Mouse (Mus musculus) CH12.LX (cell line): Measurements from ENCODE around the gene Myo18a. TPM values are rescaled to one million over a fixed set of nuclear protein-coding genes. Genes with fewer than 3 reads are reported as not detected.

Experiments used
- DNase-seq: peaks from one replicate; pipeline ENCODE4 v3.0.0-alpha.2; 2013; ENCODE audit errors: extremely low read depth
- H3K27ac ChIP-seq: 2 replicates; pipeline ENCODE4 v1.5.1; 2012; ENCODE audit warnings: low read depth, mild to moderate bottlenecking, control low read depth, moderate library complexity; ENCODE audit not compliant: insufficient read depth
- H3K27me3 ChIP-seq: replicated peaks from 2 replicates; pipeline ENCODE3; 2012; ENCODE audit warnings: inconsistent platforms
- H3K36me3 ChIP-seq, 2 experiments: replicated peaks in 1 of 2; 2 replicates each; pipeline versions ENCODE3 to v1.6.1; 2012; ENCODE audit warnings: inconsistent platforms in 1 of 2, low read length in 1 of 2, mild to moderate bottlenecking in 1 of 2, mixed read lengths in 1 of 2, moderate library complexity in 1 of 2; ENCODE audit not compliant: control insufficient read depth in 1 of 2, insufficient read depth in 1 of 2
- H3K4me1 ChIP-seq, 2 experiments: 2 replicates each; pipeline ENCODE4 v1.6.1; 2012; ENCODE audit warnings: inconsistent platforms in 1 of 2, moderate library complexity in 1 of 2; ENCODE audit not compliant: insufficient read depth in 2 of 2, control insufficient read depth in 1 of 2
- H3K4me2 ChIP-seq: 2 replicates; pipeline ENCODE4 v1.6.1; 2012; ENCODE audit warnings: low read depth, mild to moderate bottlenecking, control low read depth; ENCODE audit not compliant: poor library complexity, insufficient read depth, severe bottlenecking
- H3K4me3 ChIP-seq, 3 experiments: fragments of 150-350 bp in 1 of 3; sonication (generic) in 1 of 3; replicated peaks in 1 of 3; 2 replicates each; pipeline versions ENCODE3 to v1.5.1; 2011 to 2012; ENCODE audit warnings: low read depth in 2 of 3, low read length in 2 of 3, mild to moderate bottlenecking in 2 of 3, moderate library complexity in 2 of 3, control low read depth in 1 of 3, improper control_type of control experiment in 1 of 3, inconsistent platforms in 1 of 3, mixed read lengths in 1 of 3; ENCODE audit not compliant: poor library complexity in 1 of 3
- H3K79me2 ChIP-seq: replicated peaks from 2 replicates; pipeline ENCODE4 v1.6.1; 2012; ENCODE audit warnings: mild to moderate bottlenecking, moderate library complexity; ENCODE audit not compliant: control insufficient read depth, poor library complexity, insufficient read depth, severe bottlenecking; ENCODE audit errors: extremely low read depth
- H3K9ac ChIP-seq: 2 replicates; pipeline ENCODE4 v1.6.1; 2012; ENCODE audit warnings: low read depth, mild to moderate bottlenecking, control low read depth, moderate library complexity; ENCODE audit not compliant: insufficient read depth
- H3K9me3 ChIP-seq: replicated peaks from 2 replicates; pipeline ENCODE3; 2012; ENCODE audit warnings: low read length, inconsistent platforms, mixed read lengths
- BHLHE40 ChIP-seq: IDR thresholded peaks from 2 replicates; pipeline ENCODE4 v1.6.1; 2011; ENCODE audit warnings: mild to moderate bottlenecking, low read depth, low read length, improper control_type of control experiment
- CHD1 ChIP-seq: IDR thresholded peaks from 2 replicates; pipeline ENCODE4 v1.6.1; 2012; ENCODE audit warnings: low read depth, low read length, improper control_type of control experiment, inconsistent platforms
- CHD2 ChIP-seq: IDR thresholded peaks from 2 replicates; pipeline ENCODE4 v1.6.1; 2011; ENCODE audit warnings: low read length, improper control_type of control experiment
- CTCF ChIP-seq, 2 experiments: IDR thresholded peaks in 1 of 2; conservative IDR thresholded peaks in 1 of 2; 2 replicates each; pipeline ENCODE4 v1.5.1; 2011 to 2012; ENCODE audit warnings: low read depth in 2 of 2, low read length in 2 of 2, improper control_type of control experiment in 1 of 2, inconsistent platforms in 1 of 2, mild to moderate bottlenecking in 1 of 2, moderate library complexity in 1 of 2
- E2F4 ChIP-seq: IDR thresholded peaks from 2 replicates; pipeline ENCODE4 v1.6.1; 2011; ENCODE audit warnings: low read depth, low read length, improper control_type of control experiment; ENCODE audit not compliant: insufficient replicate concordance
- ELF1 ChIP-seq: IDR thresholded peaks from 2 replicates; pipeline ENCODE4 v1.6.1; 2014; ENCODE audit warnings: low read depth, mild to moderate bottlenecking, inconsistent platforms, low read length, improper control_type of control experiment
- EP300 ChIP-seq: IDR thresholded peaks from 2 replicates; pipeline ENCODE4 v1.6.1; 2011; ENCODE audit warnings: low read length, improper control_type of control experiment
- ETS1 ChIP-seq: conservative IDR thresholded peaks from 2 replicates; pipeline ENCODE4 v1.6.1; 2012; ENCODE audit warnings: low read depth, mild to moderate bottlenecking, inconsistent platforms, low read length, improper control_type of control experiment, moderate library complexity
- GABPA ChIP-seq: IDR thresholded peaks from 2 replicates; pipeline ENCODE4 v1.6.1; 2012; ENCODE audit warnings: low read depth, low read length, improper control_type of control experiment, inconsistent platforms; ENCODE audit not compliant: insufficient replicate concordance
- HCFC1 ChIP-seq: IDR thresholded peaks from 2 replicates; pipeline ENCODE4 v1.6.1; 2012; ENCODE audit warnings: low read depth, mild to moderate bottlenecking, inconsistent platforms, low read length, improper control_type of control experiment
- IRF4 ChIP-seq: IDR thresholded peaks from 2 replicates; pipeline ENCODE4 v1.6.1; 2014; ENCODE audit warnings: low read depth, mild to moderate bottlenecking, inconsistent platforms, low read length, improper control_type of control experiment
- JUN ChIP-seq: IDR thresholded peaks from 2 replicates; pipeline ENCODE4 v1.6.1; 2011; ENCODE audit warnings: low read depth, mild to moderate bottlenecking, low read length, improper control_type of control experiment, moderate library complexity; ENCODE audit not compliant: insufficient read depth
- JUND ChIP-seq: conservative IDR thresholded peaks from 2 replicates; pipeline ENCODE4 v1.6.1; 2011; ENCODE audit warnings: low read depth, low read length, improper control_type of control experiment
- KAT2A ChIP-seq: IDR thresholded peaks from 2 replicates; pipeline ENCODE4 v1.6.1; 2012; ENCODE audit warnings: low read length, improper control_type of control experiment, inconsistent platforms; ENCODE audit not compliant: insufficient replicate concordance
- MAFK ChIP-seq: IDR thresholded peaks from 2 replicates; pipeline ENCODE4 v1.6.1; 2011; ENCODE audit warnings: low read length, improper control_type of control experiment; ENCODE audit not compliant: insufficient replicate concordance
- MAX ChIP-seq: IDR thresholded peaks from 2 replicates; pipeline ENCODE4 v1.6.1; 2011; ENCODE audit warnings: low read length, improper control_type of control experiment
- MAZ ChIP-seq: IDR thresholded peaks from 2 replicates; pipeline ENCODE4 v1.6.1; 2012; ENCODE audit warnings: low read depth, mild to moderate bottlenecking, inconsistent platforms, low read length, improper control_type of control experiment, moderate library complexity
- MEF2A ChIP-seq: IDR thresholded peaks from 2 replicates; pipeline ENCODE4 v1.6.1; 2014; ENCODE audit warnings: low read depth, mild to moderate bottlenecking, inconsistent platforms, low read length, improper control_type of control experiment, borderline replicate concordance
- MXI1 ChIP-seq: IDR thresholded peaks from 2 replicates; pipeline ENCODE4 v1.6.1; 2011; ENCODE audit warnings: mild to moderate bottlenecking, low read depth, low read length, improper control_type of control experiment
- MYC ChIP-seq: IDR thresholded peaks from 2 replicates; pipeline ENCODE4 v1.6.1; 2011; ENCODE audit warnings: low read depth, mild to moderate bottlenecking, improper control_type of control experiment, low read length
- NELFE ChIP-seq: IDR thresholded peaks from 2 replicates; pipeline ENCODE4 v1.6.1; 2011; ENCODE audit warnings: low read depth, low read length, improper control_type of control experiment
- NRF1 ChIP-seq: IDR thresholded peaks from 2 replicates; pipeline ENCODE4 v1.6.1; 2014; ENCODE audit warnings: low read depth, mild to moderate bottlenecking, inconsistent platforms, low read length, improper control_type of control experiment, moderate library complexity
- PAX5 ChIP-seq: IDR thresholded peaks from 2 replicates; pipeline ENCODE4 v1.6.1; 2012; ENCODE audit warnings: low read length, inconsistent platforms, mixed read lengths
- POLR2A ChIP-seq: IDR thresholded peaks from 2 replicates; pipeline ENCODE4 v1.6.1; 2011; ENCODE audit warnings: low read depth, mild to moderate bottlenecking, improper control_type of control experiment, low read length
- POLR2AphosphoS2 ChIP-seq: IDR thresholded peaks from 2 replicates; pipeline ENCODE4 v1.6.1; 2011; ENCODE audit warnings: low read depth, low read length, improper control_type of control experiment
- RAD21 ChIP-seq: IDR thresholded peaks from 2 replicates; pipeline ENCODE4 v1.6.1; 2011; ENCODE audit warnings: low read depth, mild to moderate bottlenecking, low read length, improper control_type of control experiment, moderate library complexity
- RCOR1 ChIP-seq: conservative IDR thresholded peaks from 2 replicates; pipeline ENCODE4 v1.6.1; 2012; ENCODE audit warnings: low read depth, mild to moderate bottlenecking, inconsistent platforms, low read length, improper control_type of control experiment
- SIN3A ChIP-seq: IDR thresholded peaks from 2 replicates; pipeline ENCODE4 v1.6.1; 2012; ENCODE audit warnings: low read length, improper control_type of control experiment, inconsistent platforms
- SMC3 ChIP-seq: IDR thresholded peaks from 2 replicates; pipeline ENCODE4 v1.6.1; 2011; ENCODE audit warnings: low read depth, low read length, improper control_type of control experiment
- TBP ChIP-seq: conservative IDR thresholded peaks from 2 replicates; pipeline ENCODE4 v1.6.1; 2011; ENCODE audit warnings: low read depth, low read length, improper control_type of control experiment
- TCF12 ChIP-seq: IDR thresholded peaks from 2 replicates; pipeline ENCODE4 v1.6.1; 2014; ENCODE audit warnings: low read depth, mild to moderate bottlenecking, inconsistent platforms, low read length, improper control_type of control experiment
- UBTF ChIP-seq: IDR thresholded peaks from 2 replicates; pipeline ENCODE4 v1.6.1; 2012; ENCODE audit warnings: low read depth, mild to moderate bottlenecking, inconsistent platforms, low read length, improper control_type of control experiment, moderate library complexity
- USF1 ChIP-seq: IDR thresholded peaks from 2 replicates; pipeline ENCODE4 v1.6.1; 2014; ENCODE audit warnings: low read depth, mild to moderate bottlenecking, inconsistent platforms, low read length, improper control_type of control experiment
- USF2 ChIP-seq: conservative IDR thresholded peaks from 2 replicates; pipeline ENCODE4 v1.6.1; 2011; ENCODE audit warnings: low read depth, low read length, improper control_type of control experiment
- ZC3H11A ChIP-seq: IDR thresholded peaks from 2 replicates; pipeline ENCODE4 v1.6.1; 2012; ENCODE audit warnings: low read depth, mild to moderate bottlenecking, inconsistent platforms, low read length, improper control_type of control experiment
- ZKSCAN1 ChIP-seq: IDR thresholded peaks from 2 replicates; pipeline ENCODE4 v1.6.1; 2012; ENCODE audit warnings: low read depth, inconsistent platforms, low read length, improper control_type of control experiment, borderline replicate concordance
- ZMIZ1 ChIP-seq: IDR thresholded peaks from 2 replicates; pipeline ENCODE4 v1.6.1; 2012; ENCODE audit warnings: low read depth, mild to moderate bottlenecking, inconsistent platforms, low read length, improper control_type of control experiment
- ZNF384 ChIP-seq: IDR thresholded peaks from 2 replicates; pipeline ENCODE4 v1.6.1; 2012; ENCODE audit warnings: low read depth, low read length, improper control_type of control experiment, inconsistent platforms
- dilution Hi-C: fragments of 300-500 bp; cut with MboI; formaldehyde crosslinking; loops from 2 replicates; pipeline ENCODE4 v1.14.3; 2020; ENCODE audit warnings: low sequenced_read_pairs; ENCODE audit not compliant: extremely low pct_unique_long_range_greater_than_20kb, extremely low pct_ligation_motif_present
- in situ Hi-C: fragments of 300-500 bp; cut with MboI; formaldehyde crosslinking; loops from 3 replicates; pipeline ENCODE4 v1.14.3; 2019; ENCODE audit warnings: low sequenced_read_pairs, low pct_ligation_motif_present, low pct_unique_long_range_greater_than_20kb, mixed read lengths
- polyA plus RNA-seq: library from polyadenylated mRNA; unstranded; fragments of >175 nt; gene quantifications from 2 replicates; pipeline ENCODE4 v1.2.1, GENCODE M21; 2012; ENCODE audit warnings: low read depth; ENCODE audit not compliant: insufficient read length
- total RNA-seq, 2 experiments: library from RNA; depleted of rRNA; stranded (reverse); fragments of 300-350 nt in 1 of 2; fragments of >200 nt in 1 of 2; gene quantifications; 2 replicates each; pipeline ENCODE4 v1.2.3; 2012 to 2014

The Myo18a gene
- total and polyA plus RNA-seq, 3 experiments = 6.3 to 24.8 (median 16.8) TPM

DNA sequence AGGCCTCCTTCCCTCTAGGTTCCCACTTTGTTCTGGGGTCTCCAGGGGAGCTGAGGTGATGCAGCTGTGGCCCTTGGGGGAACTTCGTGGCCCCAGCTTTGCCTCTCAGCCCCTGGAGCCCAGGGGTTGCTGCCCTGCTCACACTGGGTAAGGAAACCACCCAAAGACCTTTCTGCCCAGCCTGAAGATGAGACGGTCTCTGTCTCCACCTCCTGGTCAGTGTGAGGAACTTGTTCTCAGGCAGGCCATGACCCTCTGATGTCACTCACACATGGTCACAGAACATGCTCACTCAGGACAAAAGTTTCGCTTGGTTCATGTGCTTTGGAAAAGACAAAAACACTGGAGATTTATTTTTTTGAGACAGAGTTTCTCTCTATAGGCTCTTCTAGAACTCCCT lies 53.0 kb downstream of the Myo18a start:
- in situ Hi-C loops (no loop called here), dilution Hi-C loops (no loop called here)
- H3K4me2 ChIP-seq = no peak overlapping the region
- H3K4me1 ChIP-seq = peaks cover 0 to 8% of the 10 kb centered on the region in 2 experiments; a peak in 2 of 4 replicates
- H3K79me2 ChIP-seq = no peaks in the 10 kb centered on the region
- no peak overlapping the region for H3K4me3 ChIP-seq
- H3K36me3 ChIP-seq = peaks cover 21 to 83% of the 10 kb centered on the region in 2 experiments
- H3K9ac ChIP-seq = no peak overlapping the region
- TF ChIP-seq MYC (peak; percentile 88), KAT2A (no peak), POLR2A (no peak), GABPA (no peak), USF1 (no peak; the same call in 1 of the 2 replicates), NELFE (peak; percentile 80; the same call in 1 of the 2 replicates), RCOR1 (no peak), UBTF (no peak), CHD2 (no peak), MAX (peak; percentile 88), E2F4 (peak; percentile 68; the same call in 1 of the 2 replicates), TCF12 (peak; percentile 48; the same call in 1 of the 2 replicates), ZNF384 (no peak), SIN3A (peak; percentile 85), EP300 (no peak; the same call in 1 of the 2 replicates), CTCF (conservative IDR thresholded peaks at IDR 0.05 in 1 of 2, IDR thresholded peaks at IDR 0.05 in 1 of 2; ENCODE audit: low read depth in 2 of 2, low read length in 2 of 2) (peak; percentile 90 to 99), MEF2A (peak; percentile 71; the same call in 1 of the 2 replicates), JUN (peak; percentile 46; the same call in 1 of the 2 replicates), IRF4 (peak; percentile 68; the same call in 1 of the 2 replicates), PAX5 (no peak), USF2 (no peak), ZC3H11A (peak; percentile 77), BHLHE40 (0 out of 2 replicates have a peak, but pooled peaks have one; percentile 28), NRF1 (peak; percentile 65), MAFK (peak; percentile 60; the same call in 1 of the 2 replicates), RAD21 (no peak; the same call in none of the 2 replicates), HCFC1 (no peak), ETS1 (no peak; the same call in 1 of the 2 replicates), ZMIZ1 (no peak), JUND (peak; percentile 72; the same call in 1 of the 2 replicates), POLR2AphosphoS2 (no peak), MAZ (peak; percentile 91), CHD1 (no peak), SMC3 (peak; percentile 96), ZKSCAN1 (no peak), ELF1 (peak; percentile 38; the same call in 1 of the 2 replicates), TBP (no peak), MXI1 (peak; percentile 74; the same call in 1 of the 2 replicates)
- TF ChIP-seq, all 38 proteins: peak for 19
- Histone ChIP-seq H3K9me3 (no peaks in the 10 kb centered on the region), H3K27me3 (no peaks in the 10 kb centered on the region), H3K27ac (no peak overlapping the region)
- DNase-seq = peak; percentile 89
